Mouse (Mus musculus): ENCODE data around the gene Tnnc1.

GRCm38 (mm10) chr14:31199599-31199998, 8.5 kb upstream of the Tnnc1 start:
- TF ChIP-seq POLR2A (IDR thresholded peaks at IDR 0.05; ENCODE audit: low read depth, low read length) (no peak), CTCF (IDR thresholded peaks at IDR 0.05; ENCODE audit: extremely low read depth, insufficient read depth, insufficient read length, insufficient replicate concordance) (no peak)

Measured in spleen, adult 2 months (tissue).